Mouse (Mus musculus) B cell, adult 62 days (primary cell): ENCODE measurements around the gene Gm3776. TPM values are rescaled to one million over a fixed set of nuclear protein-coding genes. Genes with fewer than 3 reads are reported as not detected.

ENCODE experiments used
- total RNA-seq: library from RNA; stranded (reverse); gene quantifications from 4 replicates; pipeline ENCODE4 v1.2.4, GENCODE M21; 2023

The Gm3776 gene
- total RNA-seq, result not detected in 4 replicates

GRCm38 (mm10) chr9:78256914-78257313, at the start of gene Gm3776:
Gene Gm3776 (plus strand): TSS chr9:78257129.

GRCm38 (mm10) chr9:78230461-78230860, 26.5 kb upstream of the Gm3776 start, which contains the start of gene Gsta1:
Gene Gsta1 (plus strand): TSS chr9:78230656.

GRCm38 (mm10) chr9:78289723-78290122, 32.8 kb downstream of the Gm3776 start, which contains the start of gene Gm10639:
Gene Gm10639 (plus strand): TSS chr9:78289923.

DNA sequence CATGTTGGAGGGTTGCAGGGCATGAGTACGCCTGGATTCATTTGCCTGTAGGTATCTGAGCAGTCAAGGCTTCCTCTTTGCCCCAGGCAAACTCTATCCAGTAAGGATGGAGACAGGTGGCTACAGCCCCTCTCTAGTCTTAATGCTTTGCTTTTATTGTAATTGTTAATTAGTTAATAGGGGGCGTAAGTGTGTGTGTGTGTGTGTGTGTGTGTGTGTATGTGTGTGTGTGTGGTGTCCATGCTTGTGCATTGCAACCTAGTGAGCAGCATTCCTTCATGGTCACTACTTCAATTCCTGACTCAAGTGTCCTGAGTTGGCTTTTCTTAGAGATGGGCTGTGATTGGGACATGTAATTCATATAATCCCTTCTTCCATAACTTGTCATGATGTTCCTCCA, 57.8 kb downstream of the Gm3776 start, which contains the start of gene Omt2a:
Omt2a (minus strand) TSS at position 101 of the 400 bp plus-strand sequence.

Other genes with a start within 250 kb of the Gm3776 start
- not detected in 4 replicates for gene Gcm1, start 205.2 kb upstream of the Gm3776 start, total RNA-seq
- 36.0 to 52.2 TPM (median 44.5 TPM) in 4 replicates for gene Fbxo9, start 148.1 kb upstream of the Gm3776 start, total RNA-seq
- gene Ick, start 147.9 kb upstream of the Gm3776 start, total RNA-seq, result 4.5 to 7.9 TPM (median 4.8 TPM) in 4 replicates
- gene Gsta4, start 74.4 kb upstream of the Gm3776 start, total RNA-seq, result not detected in 4 replicates
- not detected in 4 replicates for gene Gsta1, start 26.5 kb upstream of the Gm3776 start, total RNA-seq
- gene Gm10639, start 32.8 kb downstream of the Gm3776 start, total RNA-seq, result not detected in 4 replicates
- not detected in 4 replicates for gene Omt2a, start 57.7 kb downstream of the Gm3776 start, total RNA-seq
- gene Omt2b, start 70.5 kb downstream of the Gm3776 start, total RNA-seq, result not detected in 4 replicates
- gene Gsta2, start 98.7 kb downstream of the Gm3776 start, total RNA-seq, result not detected in 4 replicates
- not detected in 4 replicates for gene Dppa5a, start 111.0 kb downstream of the Gm3776 start, total RNA-seq
- gene Ooep, start 121.6 kb downstream of the Gm3776 start, total RNA-seq, result not detected in 4 replicates
- not detected in 4 replicates for gene Ddx43, start 138.6 kb downstream of the Gm3776 start, total RNA-seq
- 1.3 to 1.5 TPM (median 1.4 TPM) in 4 replicates for gene Cgas, start 186.1 kb downstream of the Gm3776 start, total RNA-seq
- 21.1 to 26.9 TPM (median 23.4 TPM) in 4 replicates for gene Mto1, start 191.1 kb downstream of the Gm3776 start, total RNA-seq
- 0.66 TPM in 1 of 4 replicates, not detected in the others for gene Gm17324, start 191.7 kb downstream of the Gm3776 start, total RNA-seq
- 8,003 to 8,826 TPM (median 8,752 TPM) in 4 replicates for gene Eef1a1, start 232.0 kb downstream of the Gm3776 start, total RNA-seq